Mouse (Mus musculus): ENCODE measurements around the gene Ppp1r1b.

Ppp1r1b gene

DNA sequence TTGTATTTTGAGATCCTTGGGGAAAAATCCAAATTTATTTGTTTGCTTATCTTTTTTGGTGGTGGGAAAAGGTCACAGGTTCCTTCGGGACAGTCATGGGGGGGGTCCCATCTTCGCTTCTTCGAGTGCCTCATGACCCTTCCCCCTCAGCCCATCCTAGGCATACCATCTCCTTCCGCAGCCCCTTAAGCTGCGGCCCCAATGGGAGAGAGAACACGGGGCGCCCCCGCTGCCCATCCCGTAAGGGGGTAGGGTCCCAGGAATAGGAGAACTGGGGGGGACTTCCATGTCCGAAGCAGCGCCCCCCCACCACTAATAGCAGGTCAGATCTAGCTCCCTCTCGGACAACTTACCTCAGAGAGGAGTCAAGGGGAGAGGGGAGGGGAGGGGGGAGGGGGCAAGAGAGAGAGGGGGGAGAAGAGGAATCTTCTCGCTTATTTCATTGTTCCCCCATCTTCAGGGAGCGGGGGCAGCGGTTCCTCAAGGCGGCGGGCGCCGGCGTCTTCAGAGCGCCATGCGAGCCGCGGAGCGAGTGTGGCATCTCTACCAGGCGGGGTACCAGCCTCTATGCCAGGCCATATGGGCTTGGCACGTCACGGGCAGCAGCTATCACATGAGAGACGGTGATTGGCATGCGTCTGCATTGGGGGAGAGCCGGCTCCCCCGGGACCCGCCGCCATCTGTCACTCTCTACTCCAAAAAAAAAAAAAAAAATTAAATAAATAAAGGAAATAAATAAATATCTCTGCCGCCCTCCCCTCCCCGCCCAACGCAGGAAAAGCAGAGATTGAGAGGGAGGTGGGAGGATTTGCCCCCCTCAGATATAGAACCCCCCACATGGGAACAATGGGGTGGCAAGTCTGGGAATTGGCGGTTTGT lies 18.9 kb upstream of the Ppp1r1b start, which contains the start of gene Neurod2:
Gene Neurod2, minus strand, starts transcription at position 568 of the 879 bp plus-strand sequence.
- peak; percentile 76 for DNase-seq

- DNase-seq, result no peak
Observed at GRCm38 (mm10) chr11:98329960-98330744, 18.1 kb upstream of the Ppp1r1b start.

- no peak for DNase-seq
Observed at GRCm38 (mm10) chr11:98330745-98331204, 17.4 kb upstream of the Ppp1r1b start.

DNA sequence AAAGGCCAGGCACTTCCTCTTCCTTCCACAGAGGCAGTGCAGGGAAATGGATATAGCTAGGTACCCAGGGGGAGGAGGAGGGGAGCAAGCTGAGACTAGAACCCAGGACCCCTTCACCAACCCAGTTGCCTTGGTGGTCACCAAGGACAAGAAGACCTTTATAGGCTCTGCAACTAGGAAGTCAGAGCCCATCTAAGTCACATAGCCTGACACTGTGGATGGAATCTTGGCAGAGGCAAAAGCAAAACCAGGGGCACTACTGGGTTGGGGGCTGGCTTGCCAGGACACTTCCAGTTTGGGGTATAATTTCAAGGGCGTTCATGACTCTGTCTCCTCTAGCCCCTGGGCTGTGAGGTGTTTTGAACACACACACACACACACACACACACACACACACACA lies 16.8 kb upstream of the Ppp1r1b start:
- no peak for DNase-seq

- DNase-seq, result no peak
Observed at GRCm38 (mm10) chr11:98332186-98332585, 16.0 kb upstream of the Ppp1r1b start.

GRCm38 (mm10) chr11:98332841-98333240 lies 15.4 kb upstream of the Ppp1r1b start:
- DNase-seq, result no peak

DNA sequence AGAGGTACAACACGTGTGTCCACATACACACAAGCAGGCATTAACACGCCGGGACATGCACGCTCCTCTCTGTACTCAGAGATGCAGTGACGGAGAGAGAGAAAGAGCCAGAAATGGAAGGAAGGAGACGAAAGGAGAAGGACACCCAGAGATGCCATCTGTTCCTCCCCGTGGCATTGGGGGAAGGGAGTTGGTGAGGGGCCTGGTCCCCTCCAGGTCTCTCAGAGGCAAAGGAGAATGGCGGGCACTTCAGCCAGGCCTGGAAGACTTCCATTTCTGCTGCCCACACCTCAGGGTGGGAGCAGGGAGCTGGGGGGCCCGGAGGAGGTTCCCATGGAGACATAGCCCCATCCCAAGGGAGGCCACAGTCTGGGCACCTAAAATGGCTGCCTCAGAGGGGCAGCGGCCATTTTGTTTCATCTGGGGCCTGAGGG lies 14.9 kb upstream of the Ppp1r1b start:
- DNase-seq, result peak; percentile 44

- peak; percentile 69 for DNase-seq
Observed at GRCm38 (mm10) chr11:98333981-98334741, 14.0 kb upstream of the Ppp1r1b start.

- no peak for DNase-seq
Observed at GRCm38 (mm10) chr11:98335250-98335649, 13.0 kb upstream of the Ppp1r1b start.

- no peak for DNase-seq
Observed at GRCm38 (mm10) chr11:98336245-98337107, 11.7 kb upstream of the Ppp1r1b start.

GRCm38 (mm10) chr11:98338507-98338961 lies 9.7 kb upstream of the Ppp1r1b start:
- DNase-seq, result peak; percentile 91

DNA sequence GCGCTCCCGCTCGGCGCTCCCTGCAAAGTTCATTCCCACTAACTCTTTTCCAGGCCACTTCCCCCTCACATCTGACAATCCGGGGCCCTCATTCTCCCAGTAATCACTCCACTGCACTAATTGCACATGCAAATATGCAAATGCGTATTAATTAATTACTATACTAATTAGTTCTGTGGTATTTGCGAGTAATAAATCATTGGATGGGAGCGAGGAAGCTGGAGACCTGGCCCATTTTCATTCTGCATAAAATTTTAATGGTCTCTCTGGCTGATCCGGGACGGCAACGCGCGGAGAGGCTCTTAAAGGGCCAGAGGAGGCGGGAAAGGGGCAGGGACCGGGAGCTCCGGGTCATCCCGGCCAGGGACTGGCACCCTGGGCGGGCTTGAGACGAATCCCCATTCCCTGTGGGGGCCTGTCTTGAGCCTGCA lies 9.1 kb upstream of the Ppp1r1b start:
- DNase-seq, result peak; percentile 95

DNA sequence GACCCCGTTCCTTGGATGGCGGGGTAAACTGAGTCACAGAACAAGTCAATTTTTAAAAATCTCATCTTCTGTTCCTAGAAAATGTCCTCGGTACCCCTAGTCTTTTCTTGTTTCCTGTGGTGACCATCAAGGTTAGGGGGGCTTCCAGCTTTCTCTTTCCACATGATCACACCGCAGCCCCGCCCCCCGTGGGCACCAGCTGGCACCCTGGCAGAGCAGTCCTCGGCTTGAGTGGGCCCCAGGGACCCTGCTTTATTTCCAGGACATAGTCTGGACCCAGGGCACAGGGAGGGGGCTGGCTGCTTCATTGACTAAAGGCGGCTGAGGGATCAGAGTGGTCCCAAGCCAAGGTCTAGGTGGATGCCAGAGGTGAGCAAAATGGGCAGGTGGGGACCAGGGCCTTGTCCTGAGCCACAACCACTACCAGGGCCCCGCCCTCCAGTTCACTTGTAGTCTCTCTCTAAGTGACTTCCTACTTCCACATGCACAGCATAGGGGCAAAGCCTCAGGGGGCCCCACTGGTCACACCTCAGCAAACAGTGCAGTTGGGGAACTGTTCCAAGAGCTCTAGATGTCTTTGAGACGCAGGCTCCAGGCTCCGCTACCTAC lies 8.4 kb upstream of the Ppp1r1b start:
- peak; percentile 52 for DNase-seq

- no peak for DNase-seq
Observed at GRCm38 (mm10) chr11:98340597-98340996, 7.6 kb upstream of the Ppp1r1b start.

- DNase-seq, result no peak
Observed at GRCm38 (mm10) chr11:98341174-98341573, 7.0 kb upstream of the Ppp1r1b start.

- DNase-seq, result peak; percentile 92
Observed at GRCm38 (mm10) chr11:98342000-98342945, 5.9 kb upstream of the Ppp1r1b start.

DNA sequence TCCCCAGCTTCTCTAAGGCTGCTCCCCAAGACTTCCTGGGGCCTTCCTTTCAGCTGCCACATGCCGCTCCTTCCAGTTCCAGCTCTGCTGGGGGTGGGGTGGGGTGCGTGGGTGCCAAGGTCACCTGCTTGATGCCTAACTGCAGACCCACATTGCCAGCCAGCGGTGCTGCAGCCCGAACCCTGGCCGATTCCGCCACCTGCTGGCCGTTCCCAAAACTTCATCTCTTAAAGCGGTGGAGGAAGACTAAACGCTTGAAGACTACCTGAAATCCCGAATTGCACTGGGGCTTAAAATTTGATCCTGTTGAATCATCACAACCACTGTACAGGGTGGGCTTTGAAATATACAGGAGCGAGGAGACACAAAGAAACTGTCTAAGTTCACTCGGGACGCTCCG lies 3.0 kb upstream of the Ppp1r1b start:
- DNase-seq, result peak; percentile 83

DNA sequence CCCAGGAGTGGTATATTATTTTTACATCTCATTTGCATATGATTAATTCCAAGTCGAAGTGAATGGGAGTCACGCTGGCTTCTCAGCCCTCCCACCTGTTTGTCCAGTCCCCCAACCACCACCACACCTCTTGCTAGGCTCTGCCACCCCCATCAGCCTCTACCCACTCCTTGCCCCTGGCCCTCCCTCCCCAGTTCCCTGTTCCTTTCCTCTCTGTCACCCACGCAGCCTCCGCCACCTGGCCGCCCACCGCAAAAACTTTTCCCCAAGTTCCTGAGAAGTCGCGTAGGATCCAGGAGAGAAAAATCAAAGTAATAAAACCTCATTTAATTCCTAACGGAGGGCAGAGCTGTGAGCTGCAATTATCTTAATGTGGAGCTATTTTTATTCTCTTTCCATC lies 2.0 kb upstream of the Ppp1r1b start:
- no peak for DNase-seq

GRCm38 (mm10) chr11:98347385-98348082 lies 670 bp upstream of the Ppp1r1b start:
- DNase-seq, result no peak
